Mouse (Mus musculus): ENCODE measurements around the gene Gbp8. TPM values are rescaled to one million over a fixed set of nuclear protein-coding genes. Genes with fewer than 3 reads are reported as not detected.
"Not testable (repeated sequence)": the region's sequence is repeated elsewhere in the genome, so short reads cannot be mapped to it uniquely, and the experiment has no call there.

The Gbp8 gene
- polyA plus RNA-seq, 1 experiment from 2014 or later: 1.2 TPM

DNA sequence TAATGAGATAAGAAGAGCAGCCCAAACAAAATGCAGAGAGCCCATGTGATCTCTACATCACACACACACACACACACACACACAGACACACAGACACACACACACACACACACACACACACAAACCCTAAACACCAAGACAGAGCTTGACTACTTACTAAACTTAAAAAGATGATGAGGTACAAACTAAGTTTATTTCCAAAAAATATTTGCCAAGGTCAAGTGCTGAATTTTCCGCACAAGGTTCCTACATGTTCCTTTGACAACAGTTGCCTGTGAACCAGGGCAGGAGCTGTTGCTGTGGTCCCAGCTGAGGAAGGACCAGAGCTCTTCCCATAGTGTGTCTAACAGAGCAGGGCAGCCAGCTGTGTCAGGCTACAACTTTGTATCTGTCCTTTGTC is 434 bp downstream of the Gbp8 start:
- no peak overlapping the region for H3K4me2 ChIP-seq (replicated peaks; ENCODE audit: low read depth, low read length)
- no peak overlapping the region for H3K27ac ChIP-seq (ENCODE audit: low read length)
- no peak overlapping the region for H3K4me3 ChIP-seq (ENCODE audit: low read depth, low read length)
- H3K27me3 ChIP-seq (ENCODE audit: control insufficient read depth, insufficient read depth, low read length): no peaks in the 10 kb centered on the region
- H3K9ac ChIP-seq (replicated peaks; ENCODE audit: low read depth, low read length): no peak overlapping the region
- ATAC-seq (ENCODE audit: insufficient number of reproducible peaks, insufficient read depth, low FRiP score, low read depth): no peak
- 83% methylated on average over 1 of the region's 1 CpGs for WGBS
- no peaks in the 10 kb centered on the region for H3K9me3 ChIP-seq (ENCODE audit: control insufficient read depth, low read depth, low read length)
- no peaks in the 10 kb centered on the region for H3K4me1 ChIP-seq (ENCODE audit: control insufficient read depth, insufficient read depth, low read length)
- no peaks in the 10 kb centered on the region for H3K36me3 ChIP-seq (ENCODE audit: control insufficient read depth, insufficient read depth, low read length)

DNA sequence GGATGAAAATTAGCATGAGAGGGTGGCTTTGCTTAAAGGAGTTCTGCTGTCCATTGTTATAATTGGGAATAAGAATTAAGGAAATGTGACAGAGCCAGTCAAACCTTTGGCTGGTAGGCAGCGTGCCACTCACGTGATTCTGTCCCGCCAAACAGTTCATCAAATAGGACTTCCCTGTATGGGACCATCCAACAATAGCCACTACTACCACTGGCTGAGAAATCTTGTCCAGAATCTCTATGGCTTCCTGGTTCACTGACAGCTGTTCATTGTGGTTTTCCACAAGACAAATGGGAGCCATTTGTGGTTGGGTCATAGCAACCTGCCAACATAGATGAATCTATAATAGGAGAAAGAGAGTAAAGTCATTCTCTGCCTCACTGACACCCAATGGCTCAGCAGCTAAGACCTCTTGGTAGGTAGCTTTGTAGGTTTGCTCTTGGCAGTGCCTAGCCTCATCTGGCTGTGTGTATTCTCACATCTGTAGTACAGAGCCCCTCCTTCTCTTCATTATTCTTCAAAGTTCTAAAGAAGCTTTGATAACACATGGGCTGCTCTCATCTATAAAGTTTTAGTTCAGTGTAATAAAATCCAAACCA is 2.5 kb downstream of the Gbp8 start:
- not testable (repeated sequence) for H3K36me3 ChIP-seq (ENCODE audit: control insufficient read depth, insufficient read depth, low read length); H3K4me2 ChIP-seq (replicated peaks; ENCODE audit: low read depth, low read length); H3K4me1 ChIP-seq (ENCODE audit: control insufficient read depth, insufficient read depth, low read length); H3K27ac ChIP-seq (ENCODE audit: low read length); H3K9ac ChIP-seq (replicated peaks; ENCODE audit: low read depth, low read length); ATAC-seq (ENCODE audit: insufficient number of reproducible peaks, insufficient read depth, low FRiP score, low read depth); H3K4me3 ChIP-seq (ENCODE audit: low read depth, low read length); H3K9me3 ChIP-seq (ENCODE audit: control insufficient read depth, low read depth, low read length); H3K27me3 ChIP-seq (ENCODE audit: control insufficient read depth, insufficient read depth, low read length)
- 90% methylated on average over 3 of the region's 3 CpGs for WGBS

DNA sequence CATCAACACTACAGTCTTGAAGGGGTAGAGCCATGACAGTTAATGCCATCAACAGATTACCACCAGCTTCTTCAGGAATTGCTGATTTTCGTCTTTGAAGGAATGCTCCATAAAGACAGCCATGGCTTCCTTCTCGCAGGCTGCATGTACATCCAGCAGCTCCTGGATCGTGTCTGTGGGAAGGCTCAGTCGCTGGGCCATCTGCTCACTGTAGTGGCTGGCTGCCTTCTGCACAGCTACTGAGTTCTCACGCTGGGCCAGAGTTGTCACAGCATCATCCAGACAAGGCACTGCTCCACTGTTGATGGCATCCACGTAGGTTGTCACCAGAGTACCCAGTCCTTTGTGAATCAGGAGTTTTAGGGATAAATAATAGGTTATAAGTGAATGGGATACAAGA is 17.6 kb downstream of the Gbp8 start:
- not testable (repeated sequence) for H3K4me1 ChIP-seq (ENCODE audit: control insufficient read depth, insufficient read depth, low read length); H3K27me3 ChIP-seq (ENCODE audit: control insufficient read depth, insufficient read depth, low read length); H3K9ac ChIP-seq (replicated peaks; ENCODE audit: low read depth, low read length); H3K36me3 ChIP-seq (ENCODE audit: control insufficient read depth, insufficient read depth, low read length); H3K4me2 ChIP-seq (replicated peaks; ENCODE audit: low read depth, low read length); H3K9me3 ChIP-seq (ENCODE audit: control insufficient read depth, low read depth, low read length); H3K27ac ChIP-seq (ENCODE audit: low read length); ATAC-seq (ENCODE audit: insufficient number of reproducible peaks, insufficient read depth, low FRiP score, low read depth); H3K4me3 ChIP-seq (ENCODE audit: low read depth, low read length)
- 80% methylated on average over 6 of the region's 6 CpGs for WGBS

DNA sequence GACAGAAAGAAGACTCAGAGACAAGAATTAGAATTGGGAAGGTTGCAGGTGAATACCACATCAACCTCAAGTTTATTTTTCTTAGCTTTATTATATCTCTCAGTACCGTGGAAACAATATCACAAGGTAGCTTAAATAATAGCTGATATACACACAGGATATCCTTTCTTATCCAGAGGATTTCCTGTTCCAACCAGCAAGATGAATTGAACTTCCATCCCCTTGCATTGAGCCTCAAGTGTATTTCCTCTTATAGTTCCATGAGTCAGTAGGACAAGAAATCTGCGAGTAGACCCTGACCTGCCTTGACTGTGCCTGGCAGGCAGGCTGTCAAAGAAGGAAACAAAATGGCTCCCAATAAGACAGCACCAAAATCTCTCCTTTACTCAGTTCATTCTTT is 23.6 kb downstream of the Gbp8 start:
- H3K36me3 ChIP-seq (ENCODE audit: control insufficient read depth, insufficient read depth, low read length): no peaks in the 10 kb centered on the region
- ATAC-seq (ENCODE audit: insufficient number of reproducible peaks, insufficient read depth, low FRiP score, low read depth): no peak
- H3K27me3 ChIP-seq (ENCODE audit: control insufficient read depth, insufficient read depth, low read length): no peaks in the 10 kb centered on the region
- H3K4me1 ChIP-seq (ENCODE audit: control insufficient read depth, insufficient read depth, low read length): no peaks in the 10 kb centered on the region
- H3K27ac ChIP-seq (ENCODE audit: low read length): no peak overlapping the region
- H3K4me2 ChIP-seq (replicated peaks; ENCODE audit: low read depth, low read length): no peak overlapping the region
- H3K9ac ChIP-seq (replicated peaks; ENCODE audit: low read depth, low read length): no peak overlapping the region
- H3K4me3 ChIP-seq (ENCODE audit: low read depth, low read length): no peak overlapping the region
- no peaks in the 10 kb centered on the region for H3K9me3 ChIP-seq (ENCODE audit: control insufficient read depth, low read depth, low read length)
- WGBS: 74% methylated on average over 2 of the region's 2 CpGs

DNA sequence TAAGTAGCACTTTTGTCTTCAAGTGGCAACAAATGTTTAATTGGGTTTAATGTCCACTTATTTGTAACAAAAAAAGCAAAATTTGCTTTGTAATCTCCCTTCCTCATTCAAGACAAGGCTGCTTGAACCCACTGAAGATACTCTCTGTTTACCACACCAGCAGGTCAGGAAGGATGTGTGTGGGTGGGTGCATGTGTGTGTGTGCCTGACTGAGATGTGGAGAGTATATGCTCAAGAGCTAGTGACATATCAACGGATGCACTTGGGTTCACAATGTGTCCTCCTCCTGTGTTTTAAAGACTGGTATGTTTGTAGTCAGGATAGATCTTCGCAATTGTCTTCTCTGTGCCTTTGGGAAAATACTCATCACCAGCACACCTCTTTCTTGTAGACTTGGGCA is 24.6 kb downstream of the Gbp8 start:
- H3K9ac ChIP-seq (replicated peaks; ENCODE audit: low read depth, low read length): no peak overlapping the region
- no peaks in the 10 kb centered on the region for H3K4me1 ChIP-seq (ENCODE audit: control insufficient read depth, insufficient read depth, low read length)
- H3K36me3 ChIP-seq (ENCODE audit: control insufficient read depth, insufficient read depth, low read length): no peaks in the 10 kb centered on the region
- 88% methylated on average over 2 of the region's 2 CpGs for WGBS
- H3K4me2 ChIP-seq (replicated peaks; ENCODE audit: low read depth, low read length): no peak overlapping the region
- H3K9me3 ChIP-seq (ENCODE audit: control insufficient read depth, low read depth, low read length): no peaks in the 10 kb centered on the region
- no peak overlapping the region for H3K27ac ChIP-seq (ENCODE audit: low read length)
- no peak for ATAC-seq (ENCODE audit: insufficient number of reproducible peaks, insufficient read depth, low FRiP score, low read depth)
- no peak overlapping the region for H3K4me3 ChIP-seq (ENCODE audit: low read depth, low read length)
- no peaks in the 10 kb centered on the region for H3K27me3 ChIP-seq (ENCODE audit: control insufficient read depth, insufficient read depth, low read length)

DNA sequence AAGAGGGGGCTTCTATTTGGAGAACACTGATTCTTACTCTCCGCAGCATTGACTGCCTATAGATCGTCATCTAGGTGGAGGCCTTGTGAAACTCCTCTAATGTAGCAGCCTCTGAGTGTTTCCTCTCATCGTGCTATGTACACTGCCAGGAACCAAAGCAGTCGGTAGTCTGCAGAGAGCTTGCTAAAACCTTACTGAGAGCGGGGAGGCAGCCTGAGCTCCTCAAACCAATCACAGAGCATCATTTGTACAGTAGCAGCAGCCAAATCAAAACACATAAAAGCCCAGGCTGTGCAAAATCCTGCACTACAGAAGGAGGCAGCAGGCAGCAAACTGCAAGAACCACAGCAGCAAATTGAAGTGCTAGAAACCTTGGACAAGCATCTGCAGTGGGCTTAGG is 25.7 kb downstream of the Gbp8 start:
- no peak overlapping the region for H3K27ac ChIP-seq (ENCODE audit: low read length)
- H3K9me3 ChIP-seq (ENCODE audit: control insufficient read depth, low read depth, low read length): no peaks in the 10 kb centered on the region
- no peak for ATAC-seq (ENCODE audit: insufficient number of reproducible peaks, insufficient read depth, low FRiP score, low read depth)
- H3K27me3 ChIP-seq (ENCODE audit: control insufficient read depth, insufficient read depth, low read length): no peaks in the 10 kb centered on the region
- H3K4me1 ChIP-seq (ENCODE audit: control insufficient read depth, insufficient read depth, low read length): no peaks in the 10 kb centered on the region
- no peak overlapping the region for H3K4me3 ChIP-seq (ENCODE audit: low read depth, low read length)
- H3K4me2 ChIP-seq (replicated peaks; ENCODE audit: low read depth, low read length): no peak overlapping the region
- WGBS: 88% methylated on average over 5 of the region's 5 CpGs
- H3K36me3 ChIP-seq (ENCODE audit: control insufficient read depth, insufficient read depth, low read length): no peaks in the 10 kb centered on the region
- no peak overlapping the region for H3K9ac ChIP-seq (replicated peaks; ENCODE audit: low read depth, low read length)

DNA sequence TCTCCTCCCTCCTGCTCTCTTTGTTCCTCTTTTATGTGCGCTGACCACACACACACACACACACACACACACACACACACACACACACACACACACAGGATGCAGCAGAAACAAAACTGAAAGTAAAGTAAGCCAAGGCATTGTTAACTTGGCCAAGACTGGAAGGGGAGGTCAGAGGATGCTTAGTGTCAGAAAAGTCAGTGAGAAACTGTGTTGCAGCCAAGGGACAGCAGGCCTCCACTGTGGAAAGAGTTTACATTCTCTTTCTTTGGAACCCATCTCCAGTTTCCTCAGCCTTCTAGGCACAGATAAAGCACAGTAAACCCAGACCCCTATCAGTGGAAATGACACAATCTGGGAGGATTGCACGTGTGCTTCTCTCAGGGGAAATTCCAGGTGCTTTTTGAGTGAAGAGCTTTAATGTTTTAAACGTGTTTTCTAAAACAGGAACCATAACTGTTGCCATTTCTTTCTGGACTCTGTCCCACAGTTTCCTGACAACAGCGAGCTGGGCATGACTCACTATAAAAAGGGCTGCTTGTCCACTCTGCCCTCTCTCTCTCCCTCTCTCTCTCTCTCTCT is 29.0 kb downstream of the Gbp8 start:
- H3K9me3 ChIP-seq (ENCODE audit: control insufficient read depth, low read depth, low read length); H3K4me3 ChIP-seq (ENCODE audit: low read depth, low read length); H3K27me3 ChIP-seq (ENCODE audit: control insufficient read depth, insufficient read depth, low read length); H3K36me3 ChIP-seq (ENCODE audit: control insufficient read depth, insufficient read depth, low read length); H3K9ac ChIP-seq (replicated peaks; ENCODE audit: low read depth, low read length); H3K4me1 ChIP-seq (ENCODE audit: control insufficient read depth, insufficient read depth, low read length); H3K4me2 ChIP-seq (replicated peaks; ENCODE audit: low read depth, low read length): not testable (repeated sequence)
- WGBS: 13% methylated on average over 4 of the region's 4 CpGs
- H3K27ac ChIP-seq (ENCODE audit: low read length): peak overlapping the region; percentile 27; the same call in 1 of the 2 replicates
- ATAC-seq (ENCODE audit: insufficient number of reproducible peaks, insufficient read depth, low FRiP score, low read depth): peak; percentile 67; the same call in 1 of the 2 replicates

DNA sequence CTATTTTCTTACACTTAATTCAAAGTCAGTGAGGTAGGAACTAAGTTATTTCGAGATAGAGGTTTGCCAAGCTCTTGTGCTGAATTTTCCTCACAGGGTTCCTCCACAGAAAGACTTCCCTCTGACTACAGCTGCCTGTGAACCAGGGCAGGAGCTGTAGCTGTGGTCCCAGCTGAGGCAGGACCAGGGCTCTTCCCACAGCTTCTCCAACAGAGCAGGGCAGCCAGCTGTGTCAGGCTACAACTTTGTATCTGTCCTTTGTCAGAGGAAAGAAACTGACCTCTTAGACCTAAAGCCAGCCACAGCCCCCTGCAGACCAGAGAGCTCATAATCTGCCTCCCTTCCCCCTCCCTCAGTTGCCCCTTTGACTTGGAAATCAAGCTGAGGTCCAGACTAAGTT is 29.6 kb downstream of the Gbp8 start:
- peak overlapping the region; percentile 69; the same call in 1 of the 2 replicates for H3K27ac ChIP-seq (ENCODE audit: low read length)
- H3K4me1 ChIP-seq (ENCODE audit: control insufficient read depth, insufficient read depth, low read length); H3K36me3 ChIP-seq (ENCODE audit: control insufficient read depth, insufficient read depth, low read length); H3K27me3 ChIP-seq (ENCODE audit: control insufficient read depth, insufficient read depth, low read length); ATAC-seq (ENCODE audit: insufficient number of reproducible peaks, insufficient read depth, low FRiP score, low read depth); H3K9ac ChIP-seq (replicated peaks; ENCODE audit: low read depth, low read length); H3K9me3 ChIP-seq (ENCODE audit: control insufficient read depth, low read depth, low read length); H3K4me3 ChIP-seq (ENCODE audit: low read depth, low read length); H3K4me2 ChIP-seq (replicated peaks; ENCODE audit: low read depth, low read length): not testable (repeated sequence)
- 33% methylated on average over 1 of the region's 1 CpGs for WGBS

DNA sequence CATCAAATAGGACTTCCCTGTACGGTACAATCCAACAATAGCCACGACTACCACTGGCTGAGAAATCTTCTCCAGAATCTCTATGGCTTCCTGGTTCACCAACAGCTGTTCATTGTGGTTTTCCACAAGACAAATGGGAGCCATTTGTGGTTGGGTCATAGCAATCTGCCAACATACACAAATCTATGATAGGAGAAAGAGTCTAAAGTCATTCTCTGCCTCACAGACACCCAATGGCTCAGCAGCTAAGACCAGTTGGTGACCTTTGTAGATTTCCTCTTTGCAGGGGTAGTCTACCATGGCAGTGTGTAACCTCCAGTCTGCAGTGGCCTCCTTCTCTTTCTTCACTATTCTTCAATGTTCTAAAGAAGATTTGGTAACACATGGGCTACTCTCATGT is 33.7 kb downstream of the Gbp8 start:
- ATAC-seq (ENCODE audit: insufficient number of reproducible peaks, insufficient read depth, low FRiP score, low read depth): not testable (repeated sequence)
- WGBS: 76% methylated on average over 2 of the region's 2 CpGs

More for the DNA sequence above, 33.7 kb downstream of the Gbp8 start:
- not testable (repeated sequence) for H3K9ac ChIP-seq (replicated peaks; ENCODE audit: low read depth, low read length); H3K36me3 ChIP-seq (ENCODE audit: control insufficient read depth, insufficient read depth, low read length); H3K4me1 ChIP-seq (ENCODE audit: control insufficient read depth, insufficient read depth, low read length); H3K4me3 ChIP-seq (ENCODE audit: low read depth, low read length); H3K4me2 ChIP-seq (replicated peaks; ENCODE audit: low read depth, low read length); H3K27me3 ChIP-seq (ENCODE audit: control insufficient read depth, insufficient read depth, low read length); H3K27ac ChIP-seq (ENCODE audit: low read length); H3K9me3 ChIP-seq (ENCODE audit: control insufficient read depth, low read depth, low read length)

Data from stomach, embryonic 14.5 days (tissue).